Mouse (Mus musculus) frontal cortex, postnatal 14 days (tissue): ENCODE results near the gene Prr36.
A peak's percentile ranks its signal among the peaks of the same experiment; 100 is the strongest.

Experiments used
- DNase-seq, 2 experiments: peaks; one replicate each; pipeline ENCODE4 v3.0.0; 2022; ENCODE audit warnings: low spot score in 2 of 2

The Prr36 gene

GRCm38 (mm10) chr8:4239193-4239890 is 22.1 kb upstream of the Prr36 start:
- no peak for DNase-seq

DNA sequence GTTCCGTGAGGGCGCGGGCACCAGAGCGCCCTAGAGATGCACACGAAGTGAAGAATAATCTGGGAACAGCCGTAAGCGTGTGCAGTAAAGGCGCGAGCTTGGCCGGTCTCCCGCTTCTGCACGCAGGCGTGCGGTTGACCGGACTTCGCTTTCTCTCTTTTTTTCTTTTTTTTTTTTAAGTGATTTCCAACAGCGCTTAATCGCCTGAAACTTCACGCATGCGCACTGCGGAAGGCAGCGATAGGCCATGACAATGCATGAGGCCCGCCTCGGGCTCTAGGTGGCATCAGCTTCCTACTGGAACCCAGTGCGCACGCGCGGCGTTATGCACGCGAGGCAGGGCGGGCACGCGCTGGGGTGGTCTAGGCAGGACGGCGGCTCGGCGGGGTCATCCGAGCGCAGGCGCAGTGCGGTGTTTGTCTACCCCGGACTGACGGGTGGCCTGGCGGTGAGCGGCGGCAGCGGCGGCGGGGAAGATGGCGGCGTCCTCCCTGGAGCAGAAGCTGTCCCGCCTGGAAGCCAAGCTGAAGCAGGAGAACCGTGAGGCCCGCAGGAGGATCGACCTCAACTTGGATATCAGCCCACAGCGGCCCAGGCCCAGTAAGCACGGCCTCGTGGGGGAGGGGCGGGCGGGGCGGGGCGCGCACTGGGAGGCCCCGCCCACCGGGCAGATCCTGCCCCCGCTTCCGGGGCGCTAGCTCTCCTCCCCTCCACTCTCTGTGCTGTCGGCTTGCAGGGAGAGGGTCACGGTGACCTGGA is 21.4 kb upstream of the Prr36 start, which contains the start of the genes Map2k7 and Gm49320:
Map2k7 (plus strand) TSS at position 307 of the 759 bp plus-strand sequence.
Gm49320 (plus strand) TSS at position 432 of the 759 bp plus-strand sequence.
- DNase-seq = peak; percentile 100

GRCm38 (mm10) chr8:4237814-4238433 is 20.7 kb upstream of the Prr36 start:
- DNase-seq = no peak

DNA sequence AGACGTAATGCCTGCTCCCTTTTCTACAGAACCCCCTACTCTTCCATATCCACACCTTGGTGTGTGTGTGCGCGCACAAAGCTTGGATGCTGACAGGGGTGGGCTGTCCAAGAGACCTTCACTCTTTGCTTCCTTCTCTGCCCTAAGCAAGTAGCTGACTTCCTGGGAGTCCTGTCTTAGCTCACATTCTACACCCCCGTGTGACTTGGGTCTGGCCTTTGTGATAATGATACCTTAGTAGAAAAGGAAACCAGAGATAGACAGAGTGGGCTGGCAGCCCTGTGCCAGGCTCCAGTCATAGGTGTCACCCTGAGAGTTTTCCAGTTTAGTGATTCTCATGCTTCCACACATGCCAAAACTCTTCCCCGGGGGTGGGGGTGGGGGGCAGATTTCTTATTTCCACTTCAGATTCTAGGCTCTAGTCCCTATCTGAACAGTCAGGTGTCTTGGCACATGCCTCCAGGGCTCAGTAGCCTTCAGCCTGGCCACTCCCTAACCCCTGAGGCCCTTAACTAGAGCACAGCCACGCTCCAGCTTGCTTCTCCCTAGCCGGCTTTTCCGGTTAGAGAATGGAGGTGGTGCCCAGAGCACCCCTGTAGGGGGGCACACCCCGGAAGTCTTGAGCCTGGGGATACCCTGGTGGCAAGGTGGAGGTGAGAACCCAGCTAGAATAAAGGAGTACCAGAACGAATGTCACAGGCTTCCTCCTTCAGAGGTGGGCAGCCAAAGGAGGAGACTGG is 13.5 kb upstream of the Prr36 start:
- DNase-seq = no peak

DNA sequence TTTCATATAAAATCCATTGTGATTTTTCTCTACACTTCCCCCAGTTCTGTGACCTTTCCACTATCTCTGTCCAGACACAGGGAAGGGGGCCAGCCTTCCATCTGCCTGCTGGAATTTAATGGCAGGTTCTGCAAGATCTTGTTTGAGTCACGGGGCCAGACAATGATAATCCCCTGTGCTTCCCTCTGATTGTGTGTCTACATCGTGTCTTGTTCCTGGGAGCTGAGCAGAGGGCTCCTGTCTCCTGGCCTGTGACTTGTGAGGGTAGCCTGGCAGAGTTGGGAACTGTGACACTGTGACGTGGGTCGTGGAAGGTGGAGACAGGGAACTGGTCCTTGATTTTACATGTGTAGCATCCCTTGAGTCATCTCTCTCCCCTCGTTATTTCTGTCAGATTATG is 12.5 kb upstream of the Prr36 start:
- no peak for DNase-seq

DNA sequence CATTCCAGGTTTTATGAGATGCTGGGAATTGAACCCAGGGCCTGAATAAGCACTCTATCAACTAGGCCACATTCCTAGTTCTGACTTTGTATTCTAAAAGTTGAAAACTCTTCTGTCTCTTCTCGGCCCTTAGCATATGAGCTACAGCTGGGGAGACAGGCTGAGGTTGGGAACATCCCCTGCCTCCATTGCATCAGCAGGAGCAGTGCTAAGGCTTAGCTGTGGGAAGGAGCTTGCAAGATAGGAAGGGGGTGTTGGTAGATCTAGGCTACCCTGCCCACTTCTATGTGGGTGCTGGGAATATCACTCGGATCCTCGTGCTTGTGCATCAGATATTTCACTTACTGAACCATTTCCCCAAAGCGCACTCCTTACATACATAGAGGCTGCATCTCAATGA is 10.7 kb upstream of the Prr36 start:
- DNase-seq = no peak

GRCm38 (mm10) chr8:4226739-4227347 is 9.6 kb upstream of the Prr36 start, which contains the start of gene Lrrc8e:
Lrrc8e (plus strand) TSS chr8:4226827.
- DNase-seq = no peak

DNA sequence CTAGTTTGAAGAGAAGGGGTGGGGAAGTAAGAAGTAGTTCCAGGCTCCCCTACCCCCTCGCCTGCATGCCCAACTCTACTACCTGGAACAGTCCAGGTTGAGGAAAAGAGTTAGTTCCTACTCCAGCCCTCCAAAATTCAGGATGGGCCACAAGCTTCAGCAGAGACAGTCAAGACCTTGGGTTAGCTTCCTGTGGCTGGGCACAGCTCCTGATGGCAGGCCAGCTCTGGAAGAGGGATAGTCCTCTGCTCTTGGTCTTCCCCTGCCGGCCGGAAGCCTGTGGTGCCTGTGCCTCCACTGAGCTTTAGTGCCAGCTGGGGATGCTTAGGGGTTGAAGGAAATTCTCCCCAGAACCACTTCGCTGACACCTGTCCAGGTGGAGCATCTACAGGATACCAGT is 9.1 kb upstream of the Prr36 start:
- no peak for DNase-seq

GRCm38 (mm10) chr8:4222059-4222458 is 4.8 kb upstream of the Prr36 start:
- no peak for DNase-seq

- DNase-seq = no peak
Observed at GRCm38 (mm10) chr8:4219617-4220016, 2.4 kb upstream of the Prr36 start.

DNA sequence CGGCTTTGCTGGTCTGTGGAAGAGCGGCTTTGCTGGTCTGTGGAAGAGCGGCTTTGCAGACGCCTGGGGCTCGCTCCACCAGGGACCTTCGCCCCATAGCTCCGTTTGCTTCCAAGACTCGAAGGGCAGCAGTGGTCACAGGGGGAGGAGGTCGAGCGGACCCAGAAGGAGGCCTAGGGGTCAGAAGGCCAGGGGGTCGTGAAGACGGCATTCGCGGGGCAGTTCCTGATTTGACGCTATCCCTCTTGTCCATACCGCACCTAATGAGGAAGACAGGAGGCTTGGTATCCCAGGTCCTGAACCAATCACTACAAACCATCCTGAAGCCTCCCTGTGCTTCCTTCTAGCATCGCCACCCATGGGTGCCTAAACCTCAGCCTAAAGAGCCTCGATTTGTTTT is 963 bp downstream of the Prr36 start:
- DNase-seq = peak in 1 of 2 experiments; percentile 16

- DNase-seq = peak in 1 of 2 experiments; percentile 20
Observed at GRCm38 (mm10) chr8:4214006-4214980, 3.0 kb downstream of the Prr36 start.

- DNase-seq = peak in 1 of 2 experiments; percentile 37
Observed at GRCm38 (mm10) chr8:4213210-4214005, 3.9 kb downstream of the Prr36 start.

DNA sequence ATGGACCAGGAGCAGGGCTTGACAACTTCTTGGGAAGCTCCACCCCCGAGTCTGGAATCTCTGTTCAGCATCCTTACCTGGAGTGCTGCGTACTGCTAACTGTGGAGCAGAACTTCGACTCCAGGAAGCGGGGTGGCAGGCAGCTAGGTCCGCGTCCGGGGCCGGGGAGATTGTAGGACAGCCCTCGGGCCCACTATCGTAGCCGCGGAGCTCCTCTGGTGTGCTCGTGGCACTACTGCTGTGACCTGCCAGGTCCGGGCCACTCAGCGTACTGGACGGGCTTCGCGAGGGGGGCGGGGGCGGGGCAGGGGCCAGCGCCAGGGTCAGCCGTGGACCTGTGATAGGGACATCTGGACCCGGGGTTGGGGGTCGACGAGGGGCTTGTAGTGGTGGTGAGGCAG is 4.5 kb downstream of the Prr36 start:
- peak in 1 of 2 experiments; percentile 14 for DNase-seq

- no peak for DNase-seq
Observed at GRCm38 (mm10) chr8:4211097-4211496, 6.2 kb downstream of the Prr36 start.

DNA sequence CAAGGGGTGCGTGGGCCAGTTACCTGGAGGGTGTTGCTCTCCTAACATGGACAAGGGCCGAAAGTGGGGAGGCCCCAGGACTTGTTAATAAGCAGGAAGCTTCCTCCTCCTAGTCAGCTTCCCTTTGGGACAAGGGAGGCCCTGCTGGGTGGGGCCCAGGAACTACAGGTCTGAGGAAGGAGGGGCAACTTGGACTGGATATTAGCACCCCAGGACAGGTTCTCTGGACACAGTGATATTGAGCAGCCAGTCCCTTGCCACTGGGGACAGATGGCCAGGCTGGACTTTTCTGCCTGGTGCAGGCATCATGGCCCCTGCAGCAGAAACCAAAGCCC is 10.3 kb downstream of the Prr36 start:
- peak in 1 of 2 experiments; percentile 12 for DNase-seq

GRCm38 (mm10) chr8:4206182-4207015 is 10.9 kb downstream of the Prr36 start:
- DNase-seq = peak in 1 of 2 experiments; percentile 12
